Mouse (Mus musculus) frontal cortex, adult 2 months (tissue): ENCODE data around the gene Kirrel. TPM values are rescaled to one million over a fixed set of nuclear protein-coding genes. Genes with fewer than 3 reads are reported as not detected.

Source experiments
- DNase-seq, 2 experiments: peaks; one replicate each; pipeline ENCODE4 v3.0.0; 2022; ENCODE audit warnings: low spot score in 1 of 2; ENCODE audit errors: extremely low spot score in 1 of 2
- polyA plus RNA-seq: library from polyadenylated mRNA; depleted of rRNA; stranded (reverse); fragments of >200 nt; gene quantifications from 2 replicates; pipeline ENCODE4 v1.2.3, GENCODE M21; 2012

The Kirrel gene
- polyA plus RNA-seq, 1 experiment: 5.4 TPM

- no peak for DNase-seq
These were observed 5.0 kb downstream of the Kirrel start for GRCm38 (mm10) chr3:87169402-87170015.

GRCm38 (mm10) chr3:87168756-87169155, 5.8 kb downstream of the Kirrel start:
- DNase-seq: no peak

GRCm38 (mm10) chr3:87167621-87168020, 6.9 kb downstream of the Kirrel start:
- no peak for DNase-seq

GRCm38 (mm10) chr3:87165291-87165881, 9.2 kb downstream of the Kirrel start:
- no peak for DNase-seq

- no peak for DNase-seq
These were observed 10.3 kb downstream of the Kirrel start for GRCm38 (mm10) chr3:87164099-87164815.

- no peak for DNase-seq
These were observed 11.4 kb downstream of the Kirrel start for GRCm38 (mm10) chr3:87163116-87163515.

GRCm38 (mm10) chr3:87162380-87162779, 12.2 kb downstream of the Kirrel start:
- no peak for DNase-seq

GRCm38 (mm10) chr3:87161601-87162000, 12.9 kb downstream of the Kirrel start:
- DNase-seq: no peak

GRCm38 (mm10) chr3:87160819-87161509, 13.6 kb downstream of the Kirrel start:
- DNase-seq: no peak

- no peak for DNase-seq
These were observed 15.4 kb downstream of the Kirrel start for GRCm38 (mm10) chr3:87159190-87159589.

- no peak for DNase-seq
These were observed 16.7 kb downstream of the Kirrel start for GRCm38 (mm10) chr3:87157767-87158291.

- DNase-seq: no peak
These were observed 17.2 kb downstream of the Kirrel start for GRCm38 (mm10) chr3:87157297-87157696.

GRCm38 (mm10) chr3:87154398-87155287, 19.9 kb downstream of the Kirrel start:
- peak in 1 of 2 experiments; percentile 35 for DNase-seq

- peak in 1 of 2 experiments; percentile 40 for DNase-seq
These were observed 21.5 kb downstream of the Kirrel start for GRCm38 (mm10) chr3:87153038-87153437.

GRCm38 (mm10) chr3:87152111-87152738, 22.3 kb downstream of the Kirrel start:
- no peak for DNase-seq

GRCm38 (mm10) chr3:87151294-87151826, 23.2 kb downstream of the Kirrel start:
- DNase-seq: no peak

- DNase-seq: no peak
These were observed 23.8 kb downstream of the Kirrel start for GRCm38 (mm10) chr3:87150689-87151244.

- no peak for DNase-seq
These were observed 24.4 kb downstream of the Kirrel start for GRCm38 (mm10) chr3:87150056-87150688.
